Mouse (Mus musculus) forebrain, embryonic 16.5 days (tissue): ENCODE results near the gene Yod1. TPM values are rescaled to one million over a fixed set of nuclear protein-coding genes. Genes with fewer than 3 reads are reported as not detected.

ENCODE experiments used
- ATAC-seq: fragments of 200-750 bp; cut with Nextera tagmentation; 2 replicates; pipeline ENCODE4 v1.8.0; 2017; ENCODE audit warnings: mild to moderate bottlenecking, moderate library complexity
- H3K27ac ChIP-seq: fragments of 300-500 bp; sonication (generic); 2 replicates; pipeline ENCODE4 v1.5.1; 2014; ENCODE audit warnings: low read length, control low read depth
- H3K27me3 ChIP-seq: fragments of 300-500 bp; sonication (generic); replicated peaks from 2 replicates; pipeline ENCODE4 v1.6.1; 2014; ENCODE audit warnings: low read length; ENCODE audit not compliant: control insufficient read depth, insufficient read depth
- H3K36me3 ChIP-seq: fragments of 300-500 bp; sonication (generic); 2 replicates; pipeline ENCODE4 v1.6.1; 2014; ENCODE audit not compliant: control insufficient read depth, insufficient read depth
- H3K4me1 ChIP-seq: fragments of 300-500 bp; sonication (generic); replicated peaks from 2 replicates; pipeline ENCODE4 v1.6.1; 2014; ENCODE audit warnings: low read length; ENCODE audit not compliant: control insufficient read depth, insufficient read depth
- H3K4me2 ChIP-seq: fragments of 300-500 bp; sonication (generic); 2 replicates; pipeline ENCODE4 v1.6.1; 2014; ENCODE audit warnings: mild to moderate bottlenecking, low read length, control low read depth
- H3K4me3 ChIP-seq: fragments of 300-500 bp; sonication (generic); replicated peaks from 2 replicates; pipeline ENCODE4 v1.5.1; 2014; ENCODE audit warnings: mild to moderate bottlenecking, low read length, control low read depth
- H3K9ac ChIP-seq: fragments of 300-500 bp; sonication (generic); replicated peaks from 2 replicates; pipeline ENCODE4 v1.6.1; 2014; ENCODE audit warnings: low read depth, low read length, control low read depth
- H3K9me3 ChIP-seq: fragments of 300-500 bp; sonication (generic); 2 replicates; pipeline ENCODE4 v1.6.1; 2016; ENCODE audit warnings: low read length; ENCODE audit not compliant: control insufficient read depth
- WGBS: fragments of 180-500 bp; shearing (Covaris S2); extraction: QIAGEN DNeasy Blood & Tissue Kit; methylation state at CpG from one replicate; pipeline ENCODE4 v1.1.7; 2014; 5-methylcytosine and 5-hydroxymethylcytosine counted together
- polyA plus RNA-seq: library from polyadenylated mRNA; unstranded; fragments of >200 nt; fragmentation: Nextera tagmentation; extraction: Ambion mirVana; gene quantifications from 2 replicates; pipeline ENCODE4 v1.2.1, GENCODE M21; 2015

Gene Yod1
- polyA plus RNA-seq, 1 experiment from 2014 or later, result 18.7 TPM

- 77% methylated on average over 2 of the region's 2 CpGs for WGBS
These were observed 12.0 kb downstream of the Yod1 start, which contains the start of gene Pfkfb2 for GRCm38 (mm10) chr1:130729153-130729552. Pfkfb2 (minus strand) TSS chr1:130729253.

DNA sequence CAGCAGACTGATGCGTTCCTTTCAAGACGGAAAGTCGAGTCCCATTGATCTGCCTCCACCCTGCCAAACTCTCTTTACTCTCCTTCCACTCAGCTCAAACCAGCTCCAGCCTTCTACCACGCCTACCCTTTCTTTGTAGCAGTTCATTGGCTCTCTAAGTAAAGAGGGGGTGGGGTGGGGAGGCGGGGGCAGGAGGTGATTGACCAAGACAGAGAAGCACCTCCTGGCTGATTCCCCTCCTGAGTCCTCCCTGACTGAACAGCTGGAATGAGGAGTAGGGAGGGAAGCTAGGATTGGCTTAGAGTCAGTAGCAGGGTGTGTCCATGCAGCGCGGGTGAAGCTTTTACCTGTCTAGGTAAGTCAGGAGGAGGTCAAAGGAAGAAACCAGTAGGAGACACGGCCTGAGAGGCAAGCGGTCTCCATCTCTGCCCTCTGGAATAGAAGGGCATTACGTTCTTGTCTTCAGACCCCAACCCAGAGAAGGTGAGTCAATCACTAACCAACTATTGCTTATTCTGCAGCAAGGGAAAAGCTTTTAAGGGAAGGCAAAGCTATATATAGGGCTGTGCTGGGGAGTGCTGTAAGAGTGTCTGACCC is 14.7 kb downstream of the Yod1 start, which contains the start of gene AA986860:
AA986860 (plus strand) TSS at position 236 of the 597 bp plus-strand sequence.
- no peak within 1 kb of the TSS for H3K9ac ChIP-seq
- 5% methylated on average over 10 of the region's 10 CpGs for WGBS
- no peak within 1 kb of the TSS for H3K4me2 ChIP-seq
- H3K27me3 ChIP-seq, result no peaks in the 10 kb centered on the region
- H3K4me3 ChIP-seq, result no peak within 1 kb of the TSS
- no peak within 1 kb of the TSS for H3K27ac ChIP-seq
- no peaks in the 10 kb centered on the region for H3K4me1 ChIP-seq
- ATAC-seq, result no peak
- no peaks in the 10 kb centered on the region for H3K9me3 ChIP-seq
- no peaks in the 10 kb centered on the region for H3K36me3 ChIP-seq

More at GRCm38 (mm10) chr1:130729153-130729552, 12.0 kb downstream of the Yod1 start, which contains the start of gene Pfkfb2:
- no peaks in the 10 kb centered on the region for H3K9me3 ChIP-seq
- H3K4me2 ChIP-seq, result no peak within 1 kb of the TSS
- no peak within 1 kb of the TSS for H3K4me3 ChIP-seq
- 0 out of 2 replicates have a peak, but pooled peaks cover 2% of the 10 kb centered on the region for H3K36me3 ChIP-seq
- no peaks in the 10 kb centered on the region for H3K4me1 ChIP-seq
- no peaks in the 10 kb centered on the region for H3K27me3 ChIP-seq
- ATAC-seq, result no peak
- H3K27ac ChIP-seq, result no peak within 1 kb of the TSS
- H3K9ac ChIP-seq, result no peak within 1 kb of the TSS

DNA sequence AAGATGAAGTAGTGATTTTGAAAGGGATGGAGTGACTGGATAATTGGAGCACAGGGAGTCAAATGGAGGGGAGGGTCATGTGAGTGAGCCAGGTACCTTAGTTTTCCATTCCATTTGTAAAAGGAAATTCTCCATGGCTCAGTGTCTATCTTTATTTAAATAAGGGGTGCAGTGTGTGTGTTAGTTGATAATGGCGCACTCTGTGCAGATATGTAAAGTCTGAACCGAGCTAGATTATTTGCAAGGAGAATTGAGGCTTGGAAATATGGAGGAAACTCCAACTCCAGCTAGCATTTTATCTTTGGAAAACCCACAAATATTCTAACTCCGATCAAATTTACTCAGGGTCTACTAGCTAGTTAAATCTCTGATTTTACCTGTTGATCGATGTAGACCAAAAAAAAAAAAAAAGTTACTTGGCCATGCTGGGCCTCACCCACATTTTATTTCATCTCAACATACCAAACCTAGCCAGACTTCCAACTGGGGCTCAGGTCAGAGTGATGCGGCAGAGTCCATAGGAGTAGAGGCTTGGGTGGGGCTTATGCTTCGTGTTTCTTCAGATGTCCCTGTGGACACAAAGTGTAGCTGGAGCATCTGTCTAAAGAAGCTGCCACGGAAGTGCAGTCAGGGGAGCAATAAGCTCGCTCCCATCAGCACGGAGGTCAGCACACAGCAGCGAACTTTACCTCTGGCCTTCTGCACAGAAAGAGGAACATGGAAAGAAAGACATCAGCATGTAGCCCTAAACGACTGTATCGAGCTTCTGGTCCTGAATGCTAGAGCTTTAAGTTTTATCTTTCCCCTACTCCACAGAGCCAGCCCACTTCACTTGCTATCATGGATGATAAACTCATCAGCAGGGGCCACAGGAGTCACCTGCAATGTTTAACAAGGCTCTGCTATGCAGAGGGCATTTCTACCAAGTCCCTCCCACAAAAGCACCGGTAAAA is 15.9 kb downstream of the Yod1 start:
- Histone ChIP-seq H3K36me3 (no peaks in the 10 kb centered on the region), H3K27me3 (no peaks in the 10 kb centered on the region), H3K9ac (no peak overlapping the region), H3K4me2 (no peak overlapping the region), H3K4me3 (no peak overlapping the region), H3K9me3 (no peaks in the 10 kb centered on the region), H3K4me1 (no peaks in the 10 kb centered on the region), H3K27ac (no peak overlapping the region)
- ATAC-seq, result no peak
- WGBS, result 89% methylated on average over 13 of the region's 13 CpGs

DNA sequence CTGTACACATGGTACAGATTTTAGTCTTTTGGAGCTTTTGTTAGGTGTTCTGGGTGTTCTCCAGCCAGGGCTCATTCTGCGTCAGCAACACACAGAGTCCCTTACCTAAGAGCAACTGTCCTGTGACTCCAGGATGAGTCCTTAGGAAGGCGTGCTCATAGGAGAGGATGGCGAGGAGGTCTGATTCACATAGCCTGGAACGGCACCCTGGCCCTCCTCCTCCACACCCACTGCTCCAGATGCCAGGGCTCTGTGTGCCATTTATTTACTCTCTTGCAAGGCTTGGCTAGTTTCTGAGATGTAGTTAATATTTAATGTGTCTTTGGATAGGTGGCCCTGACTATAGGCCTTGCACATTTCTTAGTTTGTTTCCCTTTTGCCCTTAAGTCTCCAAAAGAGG is 16.5 kb downstream of the Yod1 start:
- Histone ChIP-seq H3K9ac (no peak overlapping the region), H3K36me3 (no peaks in the 10 kb centered on the region), H3K27ac (no peak overlapping the region), H3K27me3 (no peaks in the 10 kb centered on the region), H3K4me1 (no peaks in the 10 kb centered on the region), H3K4me3 (no peak overlapping the region), H3K9me3 (no peaks in the 10 kb centered on the region), H3K4me2 (no peak overlapping the region)
- 92% methylated on average over 4 of the region's 4 CpGs for WGBS
- ATAC-seq, result no peak

GRCm38 (mm10) chr1:130734452-130734851 is 17.3 kb downstream of the Yod1 start:
- H3K4me2 ChIP-seq, result no peak overlapping the region
- WGBS, result 36% methylated on average over 5 of the region's 5 CpGs
- no peak overlapping the region for H3K4me3 ChIP-seq
- H3K27ac ChIP-seq, result no peak overlapping the region
- H3K27me3 ChIP-seq, result no peaks in the 10 kb centered on the region
- H3K9ac ChIP-seq, result no peak overlapping the region
- no peaks in the 10 kb centered on the region for H3K9me3 ChIP-seq
- H3K36me3 ChIP-seq, result no peaks in the 10 kb centered on the region
- no peak for ATAC-seq
- no peaks in the 10 kb centered on the region for H3K4me1 ChIP-seq

DNA sequence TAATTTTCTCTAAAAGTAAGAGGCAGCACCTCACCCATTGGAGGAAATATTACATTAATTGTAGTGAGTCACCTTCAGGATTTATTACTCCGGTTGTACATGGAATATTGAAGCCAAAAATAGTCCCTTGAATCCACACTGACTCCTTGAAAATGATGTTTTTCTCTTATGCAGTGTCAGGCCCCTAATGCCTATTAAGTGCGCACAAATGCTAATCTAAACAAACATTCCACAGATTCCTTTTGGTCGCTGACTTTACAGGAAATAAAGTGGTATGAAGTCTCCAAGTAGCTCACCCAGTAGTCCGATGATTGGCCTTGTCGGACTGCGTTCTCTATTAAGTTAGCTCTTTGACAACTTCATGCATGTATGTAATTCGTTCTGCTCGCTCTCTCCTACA is 17.7 kb downstream of the Yod1 start:
- no peak for ATAC-seq
- WGBS, result 82% methylated on average over 8 of the region's 8 CpGs
- no peaks in the 10 kb centered on the region for H3K36me3 ChIP-seq
- H3K4me2 ChIP-seq, result no peak overlapping the region
- H3K27me3 ChIP-seq, result no peaks in the 10 kb centered on the region
- no peak overlapping the region for H3K4me3 ChIP-seq
- no peak overlapping the region for H3K9ac ChIP-seq
- H3K4me1 ChIP-seq, result no peaks in the 10 kb centered on the region
- H3K9me3 ChIP-seq, result no peaks in the 10 kb centered on the region
- no peak overlapping the region for H3K27ac ChIP-seq

DNA sequence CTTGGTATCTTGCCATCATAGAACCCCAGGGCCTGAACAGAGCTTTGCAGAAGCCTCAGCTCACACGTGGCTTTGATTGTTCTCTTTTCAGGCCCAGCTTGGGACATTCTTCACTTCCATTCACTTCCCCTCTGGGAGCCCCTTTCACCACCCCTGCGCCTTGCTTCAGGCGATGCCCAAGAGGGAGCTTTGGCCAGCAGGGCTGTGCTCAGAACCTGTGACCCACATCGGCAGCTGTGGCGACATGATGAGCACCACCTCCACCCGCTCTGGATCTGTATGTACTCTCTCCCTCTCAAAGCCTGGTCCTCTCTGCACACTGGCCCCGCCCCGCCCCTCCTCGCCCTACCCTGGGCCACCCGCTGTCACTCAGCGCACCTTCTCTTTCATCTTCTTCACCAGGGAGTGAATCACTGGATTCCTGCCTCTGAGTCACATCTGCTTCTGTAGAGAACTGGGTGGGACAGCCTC is 20.3 kb downstream of the Yod1 start:
- no peaks in the 10 kb centered on the region for H3K27me3 ChIP-seq
- no peak for ATAC-seq
- no peak overlapping the region for H3K9ac ChIP-seq
- no peaks in the 10 kb centered on the region for H3K4me1 ChIP-seq
- H3K36me3 ChIP-seq, result no peaks in the 10 kb centered on the region
- WGBS, result 28% methylated on average over 11 of the region's 11 CpGs
- no peaks in the 10 kb centered on the region for H3K9me3 ChIP-seq
- H3K4me3 ChIP-seq, result no peak overlapping the region
- no peak overlapping the region for H3K4me2 ChIP-seq
- H3K27ac ChIP-seq, result no peak overlapping the region

DNA sequence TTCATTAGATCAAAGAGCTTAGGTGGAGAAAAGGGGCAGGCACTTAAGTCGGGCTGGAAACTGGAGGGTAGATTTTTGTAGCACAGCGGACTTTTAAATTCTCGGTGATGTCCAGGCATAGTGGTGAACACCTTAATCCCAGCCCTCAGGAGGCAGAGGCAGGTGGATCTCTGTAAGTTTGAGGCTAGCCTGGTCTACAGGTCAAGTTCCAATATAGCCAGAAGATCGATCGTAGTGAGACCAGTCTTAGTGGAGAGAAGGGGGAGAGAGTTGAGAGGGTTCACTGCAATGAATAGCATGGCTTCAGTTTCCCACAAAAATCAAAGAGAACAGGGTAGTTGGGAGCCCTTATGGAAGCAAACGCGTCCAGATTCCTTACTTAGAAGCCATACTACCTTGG is 20.8 kb downstream of the Yod1 start:
- Histone ChIP-seq H3K4me2 (no peak overlapping the region), H3K9me3 (no peaks in the 10 kb centered on the region), H3K27ac (no peak overlapping the region), H3K27me3 (no peaks in the 10 kb centered on the region), H3K4me1 (no peaks in the 10 kb centered on the region), H3K4me3 (no peak overlapping the region), H3K36me3 (no peaks in the 10 kb centered on the region), H3K9ac (no peak overlapping the region)
- WGBS, result 86% methylated on average over 7 of the region's 7 CpGs
- ATAC-seq, result no peak

GRCm38 (mm10) chr1:130738551-130739106 is 21.5 kb downstream of the Yod1 start:
- Histone ChIP-seq H3K9ac (no peak overlapping the region), H3K27ac (no peak overlapping the region), H3K4me3 (no peak overlapping the region), H3K4me2 (no peak overlapping the region), H3K9me3 (no peaks in the 10 kb centered on the region), H3K4me1 (no peaks in the 10 kb centered on the region), H3K36me3 (no peaks in the 10 kb centered on the region), H3K27me3 (no peaks in the 10 kb centered on the region)
- no peak for ATAC-seq
- 88% methylated on average over 3 of the region's 3 CpGs for WGBS
